Mouse (Mus musculus): ENCODE data around the gene Slc25a34. TPM values are rescaled to one million over a fixed set of nuclear protein-coding genes. Genes with fewer than 3 reads are reported as not detected.

The Slc25a34 gene
- polyA plus RNA-seq (2015; fragmentation: Nextera tagmentation; extraction: Ambion mirVana), result 3.3 and 4.3 TPM in 2 replicates

- H3K36me3 ChIP-seq, result peaks cover 19% of the 10 kb centered on the region
- ATAC-seq, result peak; percentile 83
- no peaks in the 10 kb centered on the region for H3K27me3 ChIP-seq (replicated peaks)
- peak within 1 kb of the TSS; percentile 51; the same call in 1 of the 2 replicates for H3K27ac ChIP-seq
- H3K4me2 ChIP-seq (replicated peaks), result peak within 1 kb of the TSS; percentile 43
- no peaks in the 10 kb centered on the region for H3K9me3 ChIP-seq
- WGBS, result 42% methylated on average over 1 of the region's 1 CpGs
- no peak within 1 kb of the TSS for H3K9ac ChIP-seq
- H3K4me1 ChIP-seq (replicated peaks), result peaks cover 18% of the 10 kb centered on the region
- peak within 1 kb of the TSS; percentile 9; the same call in 1 of the 2 replicates for H3K4me3 ChIP-seq (replicated peaks)
Measured at GRCm38 (mm10) chr4:141623666-141624065, at the start of gene Slc25a34. Gene Slc25a34 (minus strand): TSS chr4:141623821.

GRCm38 (mm10) chr4:141672325-141672724, 48.7 kb upstream of the Slc25a34 start:
- Histone ChIP-seq H3K4me1 (replicated peaks) (peaks cover 8% of the 10 kb centered on the region; the same call in 1 of the 2 replicates), H3K9ac (no peak overlapping the region), H3K27ac (no peak overlapping the region), H3K9me3 (no peaks in the 10 kb centered on the region), H3K36me3 (no peaks in the 10 kb centered on the region), H3K4me2 (replicated peaks) (no peak overlapping the region), H3K4me3 (replicated peaks) (no peak overlapping the region), H3K27me3 (replicated peaks) (no peaks in the 10 kb centered on the region)
- no peak for ATAC-seq
- WGBS, result 75% methylated on average over 13 of the region's 13 CpGs

- Histone ChIP-seq H3K27me3 (replicated peaks) (no peaks in the 10 kb centered on the region), H3K9me3 (no peaks in the 10 kb centered on the region), H3K4me2 (replicated peaks) (no peak overlapping the region), H3K36me3 (no peaks in the 10 kb centered on the region), H3K9ac (no peak overlapping the region), H3K27ac (no peak overlapping the region), H3K4me3 (replicated peaks) (no peak overlapping the region), H3K4me1 (replicated peaks) (peaks cover 8% of the 10 kb centered on the region; the same call in 1 of the 2 replicates)
- ATAC-seq, result no peak
- WGBS, result 68% methylated on average over 4 of the region's 4 CpGs
Measured at GRCm38 (mm10) chr4:141671389-141671788, 47.8 kb upstream of the Slc25a34 start.

GRCm38 (mm10) chr4:141669898-141670712, 46.5 kb upstream of the Slc25a34 start:
- Histone ChIP-seq H3K36me3 (no peaks in the 10 kb centered on the region), H3K27ac (no peak overlapping the region), H3K4me2 (replicated peaks) (no peak overlapping the region), H3K9me3 (no peaks in the 10 kb centered on the region), H3K4me1 (replicated peaks) (peaks cover 9% of the 10 kb centered on the region; the same call in 1 of the 2 replicates), H3K4me3 (replicated peaks) (no peak overlapping the region), H3K27me3 (replicated peaks) (no peaks in the 10 kb centered on the region), H3K9ac (no peak overlapping the region)
- WGBS, result 81% methylated on average over 18 of the region's 18 CpGs
- no peak for ATAC-seq

GRCm38 (mm10) chr4:141664799-141665198, 41.2 kb upstream of the Slc25a34 start, which contains the start of gene Plekhm2:
Gene Plekhm2 (minus strand): TSS chr4:141664899.
- WGBS, result 70% methylated on average over 8 of the region's 8 CpGs
- peaks cover 12% of the 10 kb centered on the region; the same call in 1 of the 2 replicates for H3K36me3 ChIP-seq
- no peak for ATAC-seq
- H3K9me3 ChIP-seq, result no peaks in the 10 kb centered on the region
- peak within 1 kb of the TSS; percentile 90 for H3K4me2 ChIP-seq (replicated peaks)
- H3K27ac ChIP-seq, result peak within 1 kb of the TSS; percentile 51; the same call in 1 of the 2 replicates
- H3K9ac ChIP-seq, result peak within 1 kb of the TSS; percentile 92
- no peaks in the 10 kb centered on the region for H3K27me3 ChIP-seq (replicated peaks)
- H3K4me3 ChIP-seq (replicated peaks), result peak within 1 kb of the TSS; percentile 81
- H3K4me1 ChIP-seq (replicated peaks), result peaks cover 13% of the 10 kb centered on the region

- H3K36me3 ChIP-seq, result peaks cover 12% of the 10 kb centered on the region; the same call in 1 of the 2 replicates
- WGBS, result under 1% methylated on average over 44 of the region's 60 CpGs
- ATAC-seq, result peak; percentile 94
Measured at GRCm38 (mm10) chr4:141664011-141664745, 40.6 kb upstream of the Slc25a34 start.

GRCm38 (mm10) chr4:141663122-141663931, 39.7 kb upstream of the Slc25a34 start:
- Histone ChIP-seq H3K4me3 (replicated peaks) (peak overlapping the region; percentile 81), H3K27me3 (replicated peaks) (no peaks in the 10 kb centered on the region), H3K27ac (peak overlapping the region; percentile 51), H3K4me2 (replicated peaks) (peak overlapping the region; percentile 90), H3K9ac (peak overlapping the region; percentile 92), H3K36me3 (peaks cover 12% of the 10 kb centered on the region; the same call in 1 of the 2 replicates), H3K9me3 (no peaks in the 10 kb centered on the region), H3K4me1 (replicated peaks) (peaks cover 13% of the 10 kb centered on the region)
- WGBS, result 3% methylated on average over 47 of the region's 47 CpGs
- ATAC-seq, result peak; percentile 35

More at GRCm38 (mm10) chr4:141664011-141664745, 40.6 kb upstream of the Slc25a34 start:
- Histone ChIP-seq H3K4me1 (replicated peaks) (peaks cover 13% of the 10 kb centered on the region), H3K4me2 (replicated peaks) (peak overlapping the region; percentile 90), H3K27ac (peak overlapping the region; percentile 51; the same call in 1 of the 2 replicates), H3K27me3 (replicated peaks) (no peaks in the 10 kb centered on the region), H3K4me3 (replicated peaks) (peak overlapping the region; percentile 81), H3K9me3 (no peaks in the 10 kb centered on the region), H3K9ac (peak overlapping the region; percentile 92)

- Histone ChIP-seq H3K4me2 (replicated peaks) (no peak overlapping the region), H3K9ac (no peak overlapping the region), H3K4me1 (replicated peaks) (peaks cover 13% of the 10 kb centered on the region), H3K27ac (no peak overlapping the region), H3K36me3 (peaks cover 12% of the 10 kb centered on the region; the same call in 1 of the 2 replicates), H3K4me3 (replicated peaks) (no peak overlapping the region), H3K27me3 (replicated peaks) (no peaks in the 10 kb centered on the region), H3K9me3 (no peaks in the 10 kb centered on the region)
- no peak for ATAC-seq
- WGBS, result 92% methylated on average over 11 of the region's 11 CpGs
Measured at GRCm38 (mm10) chr4:141660884-141661283, 37.3 kb upstream of the Slc25a34 start.

GRCm38 (mm10) chr4:141659739-141660138, 36.1 kb upstream of the Slc25a34 start:
- H3K9ac ChIP-seq, result no peak overlapping the region
- H3K27me3 ChIP-seq (replicated peaks), result no peaks in the 10 kb centered on the region
- no peak overlapping the region for H3K27ac ChIP-seq
- no peak overlapping the region for H3K4me2 ChIP-seq (replicated peaks)
- 71% methylated on average over 4 of the region's 4 CpGs for WGBS
- peaks cover 12% of the 10 kb centered on the region; the same call in 1 of the 2 replicates for H3K36me3 ChIP-seq
- H3K4me3 ChIP-seq (replicated peaks), result no peak overlapping the region
- H3K9me3 ChIP-seq, result no peaks in the 10 kb centered on the region
- no peak for ATAC-seq
- H3K4me1 ChIP-seq (replicated peaks), result peaks cover 9% of the 10 kb centered on the region

- H3K27ac ChIP-seq, result no peak overlapping the region
- no peak overlapping the region for H3K4me3 ChIP-seq (replicated peaks)
- H3K36me3 ChIP-seq, result peaks cover 14% of the 10 kb centered on the region; the same call in 1 of the 2 replicates
Measured at GRCm38 (mm10) chr4:141658846-141659484, 35.3 kb upstream of the Slc25a34 start.

GRCm38 (mm10) chr4:141656932-141657331, 33.3 kb upstream of the Slc25a34 start:
- 82% methylated on average over 8 of the region's 8 CpGs for WGBS
- peaks cover 14% of the 10 kb centered on the region; the same call in 1 of the 2 replicates for H3K36me3 ChIP-seq

More at GRCm38 (mm10) chr4:141658846-141659484, 35.3 kb upstream of the Slc25a34 start:
- Histone ChIP-seq H3K4me1 (replicated peaks) (peaks cover 5% of the 10 kb centered on the region; the same call in 1 of the 2 replicates), H3K4me2 (replicated peaks) (no peak overlapping the region), H3K9me3 (no peaks in the 10 kb centered on the region), H3K9ac (no peak overlapping the region), H3K27me3 (replicated peaks) (no peaks in the 10 kb centered on the region)
- ATAC-seq, result no peak
- 88% methylated on average over 6 of the region's 6 CpGs for WGBS

More at GRCm38 (mm10) chr4:141656932-141657331, 33.3 kb upstream of the Slc25a34 start:
- H3K9ac ChIP-seq, result no peak overlapping the region
- H3K4me2 ChIP-seq (replicated peaks), result no peak overlapping the region
- ATAC-seq, result no peak
- no peak overlapping the region for H3K4me3 ChIP-seq (replicated peaks)
- no peaks in the 10 kb centered on the region for H3K9me3 ChIP-seq
- no peaks in the 10 kb centered on the region for H3K4me1 ChIP-seq (replicated peaks)
- H3K27ac ChIP-seq, result no peak overlapping the region
- H3K27me3 ChIP-seq (replicated peaks), result no peaks in the 10 kb centered on the region

All from intestine, embryonic 15.5 days (tissue).